Mouse (Mus musculus) kidney, adult 2 months (tissue): ENCODE results near the gene Ifna16.

Experiments used
- CTCF ChIP-seq: fragments of 200-500 bp; conservative IDR thresholded peaks from 2 replicates; pipeline ENCODE4 v1.5.1; 2011; ENCODE audit warnings: low read depth, mild to moderate bottlenecking, control low read depth, low read length, moderate library complexity, mixed read lengths; ENCODE audit not compliant: insufficient read depth, insufficient read length
- POLR2A ChIP-seq: fragments of 200-500 bp; IDR thresholded peaks from one replicate; pipeline ENCODE4 v1.6.1; 2011; ENCODE audit warnings: low read depth, low read length, control low read depth

DNA sequence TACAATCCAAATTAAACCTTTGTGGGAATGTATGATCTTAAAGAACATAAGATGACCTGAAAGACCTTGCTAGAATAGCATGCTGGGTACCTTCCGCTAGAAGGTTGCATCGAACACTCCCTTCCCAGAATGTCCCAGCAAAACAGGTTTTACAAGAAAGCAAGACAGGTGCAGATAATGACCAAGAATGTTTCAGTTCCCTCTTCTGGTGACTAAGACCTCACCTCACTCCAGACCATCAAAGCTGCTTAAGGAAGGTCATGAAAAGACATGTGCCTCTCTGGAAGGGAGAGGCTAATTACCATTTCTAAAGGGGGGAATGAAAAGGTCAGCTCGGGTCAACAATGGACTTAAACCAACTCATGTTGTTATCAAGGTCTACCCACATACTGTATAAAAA is 23.1 kb downstream of the Ifna16 start:
- TF ChIP-seq POLR2A (no peak), CTCF (no peak)
